Mouse (Mus musculus) kidney, embryonic 15.5 days (tissue): ENCODE measurements around the gene Cib2. TPM values are rescaled to one million over a fixed set of nuclear protein-coding genes. Genes with fewer than 3 reads are reported as not detected.

ENCODE experiments used
- ATAC-seq: fragments of 200-750 bp; cut with Nextera tagmentation; replicated peaks from 2 replicates; pipeline ENCODE4 v1.8.0; 2017; ENCODE audit warnings: moderate TSS enrichment; ENCODE audit not compliant: low FRiP score
- H3K27ac ChIP-seq: fragments of 300-500 bp; sonication (generic); 2 replicates; pipeline ENCODE4 v1.5.1; 2015; ENCODE audit warnings: mild to moderate bottlenecking, inconsistent platforms
- H3K27me3 ChIP-seq: fragments of 300-500 bp; sonication (generic); 2 replicates; pipeline ENCODE4 v1.6.1; 2015; ENCODE audit warnings: inconsistent platforms
- H3K36me3 ChIP-seq: fragments of 300-500 bp; sonication (generic); 2 replicates; pipeline ENCODE4 v1.6.1; 2015; ENCODE audit warnings: inconsistent platforms
- H3K4me1 ChIP-seq: fragments of 300-500 bp; sonication (generic); 2 replicates; pipeline ENCODE4 v1.6.1; 2015; ENCODE audit warnings: inconsistent platforms
- H3K4me2 ChIP-seq: fragments of 300-500 bp; sonication (generic); 2 replicates; pipeline ENCODE4 v1.6.1; 2015; ENCODE audit warnings: moderate library complexity, mild to moderate bottlenecking, inconsistent platforms
- H3K4me3 ChIP-seq: fragments of 300-500 bp; sonication (generic); replicated peaks from 2 replicates; pipeline ENCODE4 v1.5.1; 2015; ENCODE audit warnings: mild to moderate bottlenecking, inconsistent platforms
- H3K9ac ChIP-seq: fragments of 300-500 bp; sonication (generic); 2 replicates; pipeline ENCODE4 v1.6.1; 2015; ENCODE audit warnings: mild to moderate bottlenecking, inconsistent platforms
- H3K9me3 ChIP-seq: fragments of 300-500 bp; sonication (generic); replicated peaks from 2 replicates; pipeline ENCODE4 v1.6.1; 2016; ENCODE audit warnings: inconsistent platforms
- WGBS: fragments of 180-500 bp; shearing (Covaris S2); methylation state at CpG from one replicate; pipeline ENCODE4 v1.1.7; 2015; ENCODE audit warnings: mixed read lengths; 5-methylcytosine and 5-hydroxymethylcytosine counted together
- polyA plus RNA-seq: library from polyadenylated mRNA; unstranded; fragments of >200 nt; fragmentation: Nextera tagmentation; extraction: Ambion mirVana; gene quantifications from 2 replicates; pipeline ENCODE4 v1.2.1, GENCODE M21; 2015

Gene Cib2
- polyA plus RNA-seq, 1 experiment from 2014 or later: 15.9 TPM

DNA sequence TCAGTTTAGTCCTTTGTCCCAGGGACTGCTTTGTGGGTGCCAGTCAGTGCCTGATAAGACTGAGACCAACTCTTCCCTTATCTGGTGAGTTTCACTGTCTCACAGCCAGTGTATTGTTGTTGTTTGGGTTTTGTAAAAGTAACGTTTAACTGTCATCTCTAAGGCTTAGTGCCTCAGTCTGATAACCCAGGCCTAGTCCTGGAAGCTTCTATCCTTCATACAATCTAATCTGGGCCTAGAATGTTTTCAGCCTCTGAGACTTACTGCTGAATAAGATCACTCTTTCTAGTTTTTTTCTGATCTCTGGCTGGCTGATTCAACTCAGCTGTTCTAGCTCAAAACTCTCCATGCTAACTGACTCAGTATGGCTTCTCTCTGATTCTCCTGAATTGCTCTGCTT lies 23.7 kb upstream of the Cib2 start:
- WGBS: 75% methylated on average over 1 of the region's 1 CpGs
- ATAC-seq: no peak
- Histone ChIP-seq H3K4me1 (peaks cover 21% of the 10 kb centered on the region), H3K9ac (no peak overlapping the region), H3K27me3 (no peaks in the 10 kb centered on the region), H3K4me3 (no peak overlapping the region), H3K4me2 (no peak overlapping the region), H3K27ac (no peak overlapping the region), H3K9me3 (no peaks in the 10 kb centered on the region), H3K36me3 (no peaks in the 10 kb centered on the region)

DNA sequence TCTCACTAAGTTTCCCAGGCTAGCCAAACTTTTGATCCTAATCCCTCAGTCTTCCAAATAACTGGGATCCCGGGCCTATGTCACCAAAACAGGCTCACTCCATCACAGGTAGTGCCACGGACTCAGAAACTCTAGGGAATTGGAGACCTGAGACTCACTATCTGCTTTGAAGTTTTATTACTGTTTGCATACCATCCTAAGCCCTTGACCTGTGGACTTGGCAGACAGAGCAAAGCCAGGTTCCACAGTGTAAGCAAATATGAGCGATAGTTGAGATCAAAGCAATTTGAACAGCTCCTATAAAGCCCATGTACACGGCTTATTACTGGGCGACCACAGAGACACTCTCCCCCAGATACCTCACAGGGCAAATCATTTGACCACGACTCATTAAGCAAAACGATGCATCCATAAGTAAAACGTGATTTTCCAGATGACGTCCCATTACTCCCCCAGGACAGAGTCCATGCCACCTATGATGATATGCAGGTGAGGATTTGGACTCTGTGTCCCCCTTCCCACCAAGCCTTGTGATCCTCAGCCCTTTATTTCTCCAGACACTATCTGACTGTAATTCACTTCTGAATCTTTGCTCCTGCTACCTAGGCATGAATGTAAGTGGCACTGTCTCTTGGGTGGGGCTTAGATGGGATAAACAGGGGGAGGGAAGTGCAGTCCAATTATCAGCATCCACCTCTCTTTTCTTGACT lies 11.3 kb upstream of the Cib2 start:
- H3K27me3 ChIP-seq: no peaks in the 10 kb centered on the region
- H3K4me3 ChIP-seq: no peak overlapping the region
- ATAC-seq: no peak
- WGBS: 57% methylated on average over 9 of the region's 9 CpGs
- H3K9me3 ChIP-seq: no peaks in the 10 kb centered on the region
- no peak overlapping the region for H3K9ac ChIP-seq
- H3K4me2 ChIP-seq: no peak overlapping the region
- H3K4me1 ChIP-seq: 0 out of 2 replicates have a peak, but pooled peaks cover 2% of the 10 kb centered on the region
- no peaks in the 10 kb centered on the region for H3K36me3 ChIP-seq
- H3K27ac ChIP-seq: no peak overlapping the region

DNA sequence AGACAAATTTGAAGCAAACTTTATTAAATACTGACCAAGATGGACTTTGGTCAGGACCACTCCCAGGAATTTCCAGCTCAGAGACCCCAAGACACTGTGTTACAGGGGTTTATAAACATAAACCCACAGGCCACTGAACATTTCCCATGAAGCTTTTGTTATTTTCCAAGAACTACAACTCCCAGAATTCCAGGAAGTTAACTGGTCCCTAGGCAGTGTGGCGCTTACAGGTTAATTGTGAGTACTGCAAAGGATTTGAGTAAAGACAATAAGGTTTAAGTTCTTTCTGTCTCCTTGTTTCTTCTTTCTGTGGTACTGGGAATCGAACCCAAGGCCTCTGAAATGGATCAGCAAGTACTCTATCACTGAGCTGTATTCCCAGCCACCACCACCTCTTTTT lies 8.7 kb upstream of the Cib2 start:
- H3K4me3 ChIP-seq: no peak overlapping the region
- no peak overlapping the region for H3K27ac ChIP-seq
- ATAC-seq: no peak
- no peaks in the 10 kb centered on the region for H3K27me3 ChIP-seq
- H3K9me3 ChIP-seq: no peaks in the 10 kb centered on the region
- no peaks in the 10 kb centered on the region for H3K36me3 ChIP-seq
- peaks cover 5% of the 10 kb centered on the region; the same call in 1 of the 2 replicates for H3K4me1 ChIP-seq
- H3K4me2 ChIP-seq: no peak overlapping the region
- H3K9ac ChIP-seq: no peak overlapping the region
- WGBS: 41% methylated on average over 2 of the region's 2 CpGs

- no peak overlapping the region for H3K4me2 ChIP-seq
- H3K4me1 ChIP-seq: peaks cover 5% of the 10 kb centered on the region; the same call in 1 of the 2 replicates
- no peak overlapping the region for H3K4me3 ChIP-seq
- ATAC-seq: no peak; the same call in 1 of the 2 replicates
- no peak overlapping the region for H3K9ac ChIP-seq
- H3K27ac ChIP-seq: peak overlapping the region; percentile 58
- no peaks in the 10 kb centered on the region for H3K27me3 ChIP-seq
- WGBS: 50% methylated on average over 4 of the region's 4 CpGs
- H3K9me3 ChIP-seq: no peaks in the 10 kb centered on the region
- H3K36me3 ChIP-seq: no peaks in the 10 kb centered on the region
Measured at GRCm38 (mm10) chr9:54566958-54567357, 6.9 kb upstream of the Cib2 start.

- peaks cover 18% of the 10 kb centered on the region for H3K4me1 ChIP-seq
- H3K4me2 ChIP-seq: no peak overlapping the region
- H3K9me3 ChIP-seq: no peaks in the 10 kb centered on the region
- H3K4me3 ChIP-seq: no peak overlapping the region
- 88% methylated on average over 8 of the region's 8 CpGs for WGBS
- H3K36me3 ChIP-seq: no peaks in the 10 kb centered on the region
- no peak for ATAC-seq
- H3K27me3 ChIP-seq: 0 out of 2 replicates have a peak, but pooled peaks cover 4% of the 10 kb centered on the region
- no peak overlapping the region for H3K27ac ChIP-seq
- H3K9ac ChIP-seq: no peak overlapping the region
Measured at GRCm38 (mm10) chr9:54560831-54561601, 998 bp upstream of the Cib2 start.

DNA sequence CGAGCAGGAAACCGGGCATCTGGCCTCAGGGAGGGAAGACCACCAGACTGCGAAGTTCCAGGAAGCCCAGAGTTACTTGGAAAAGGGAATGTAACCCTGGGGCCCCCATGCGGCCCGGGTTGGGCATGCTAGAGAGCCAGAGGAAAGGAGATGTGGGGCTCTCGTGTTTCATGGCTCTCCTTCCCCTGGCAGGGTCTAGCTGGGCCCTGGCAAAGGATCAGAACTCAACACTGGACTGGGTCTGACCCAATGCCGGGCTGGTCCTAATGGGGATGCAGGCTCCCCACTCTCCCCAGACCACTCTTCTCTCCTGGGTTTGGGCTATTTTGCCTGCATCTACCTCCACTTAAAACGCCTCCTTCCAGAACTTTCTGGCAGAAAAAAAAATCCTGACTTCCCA lies 1.3 kb downstream of the Cib2 start:
- H3K4me3 ChIP-seq: no peak overlapping the region
- H3K9me3 ChIP-seq: no peaks in the 10 kb centered on the region
- H3K27me3 ChIP-seq: 0 out of 2 replicates have a peak, but pooled peaks cover 4% of the 10 kb centered on the region
- peaks cover 15% of the 10 kb centered on the region for H3K4me1 ChIP-seq
- no peaks in the 10 kb centered on the region for H3K36me3 ChIP-seq
- H3K9ac ChIP-seq: no peak overlapping the region
- H3K27ac ChIP-seq: no peak overlapping the region
- ATAC-seq: no peak
- no peak overlapping the region for H3K4me2 ChIP-seq
- 69% methylated on average over 8 of the region's 8 CpGs for WGBS

DNA sequence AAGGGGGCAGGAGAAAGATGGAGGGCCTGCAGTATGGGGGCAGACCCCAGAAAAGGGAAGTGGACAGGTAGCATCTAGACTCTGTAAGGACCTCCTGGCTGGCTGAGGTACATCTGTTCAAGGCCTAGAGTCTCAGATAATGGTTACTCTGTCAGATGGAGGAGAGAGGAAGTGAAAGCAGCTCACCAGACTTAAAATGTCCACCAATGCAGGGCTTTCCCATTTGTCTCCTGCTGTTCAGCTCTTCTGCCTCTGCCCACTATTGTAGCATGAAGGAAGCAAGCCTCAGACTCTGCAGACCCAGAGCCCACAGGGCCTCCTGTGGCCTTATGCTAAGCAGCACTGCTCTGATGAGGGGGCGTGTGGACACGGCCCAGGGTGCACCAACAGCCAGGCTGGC lies 5.0 kb downstream of the Cib2 start:
- Histone ChIP-seq H3K36me3 (no peaks in the 10 kb centered on the region), H3K4me2 (no peak overlapping the region), H3K27ac (no peak overlapping the region), H3K9me3 (no peaks in the 10 kb centered on the region), H3K9ac (no peak overlapping the region), H3K4me3 (no peak overlapping the region), H3K27me3 (0 out of 2 replicates have a peak, but pooled peaks cover 4% of the 10 kb centered on the region), H3K4me1 (peaks cover 12% of the 10 kb centered on the region)
- no peak for ATAC-seq
- WGBS: 62% methylated on average over 2 of the region's 2 CpGs

- Histone ChIP-seq H3K9me3 (no peaks in the 10 kb centered on the region), H3K27ac (no peak overlapping the region), H3K4me1 (no peaks in the 10 kb centered on the region), H3K9ac (no peak overlapping the region), H3K27me3 (no peaks in the 10 kb centered on the region), H3K4me2 (no peak overlapping the region), H3K4me3 (no peak overlapping the region), H3K36me3 (no peaks in the 10 kb centered on the region)
- peak; percentile 61; the same call in 1 of the 2 replicates for ATAC-seq
- 28% methylated on average over 5 of the region's 5 CpGs for WGBS
Measured at GRCm38 (mm10) chr9:54552409-54552808, 7.6 kb downstream of the Cib2 start.

GRCm38 (mm10) chr9:54549433-54549832 lies 10.6 kb downstream of the Cib2 start:
- WGBS: 88% methylated on average over 6 of the region's 6 CpGs
- no peak for ATAC-seq

DNA sequence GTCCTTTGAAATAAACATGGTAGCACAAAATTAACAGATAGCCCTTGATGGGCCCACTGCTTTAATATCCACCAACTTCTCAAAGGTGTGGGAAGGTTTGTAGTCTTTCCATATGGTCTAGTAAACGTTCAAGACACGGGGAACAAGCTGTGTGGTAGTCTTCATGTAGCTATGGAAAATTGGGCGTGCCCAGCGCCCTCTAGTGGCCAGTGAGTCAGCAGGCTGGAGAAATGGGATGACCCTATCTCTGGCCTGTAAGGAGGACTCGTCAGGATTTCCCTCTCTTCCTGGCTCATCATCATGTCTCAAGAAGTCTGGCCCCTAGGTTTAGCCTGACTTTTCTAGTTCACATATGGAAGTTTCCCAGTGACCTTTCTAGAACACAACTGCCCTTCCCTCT lies 12.5 kb downstream of the Cib2 start:
- Histone ChIP-seq H3K36me3 (no peaks in the 10 kb centered on the region), H3K9ac (no peak overlapping the region), H3K9me3 (no peaks in the 10 kb centered on the region), H3K4me2 (no peak overlapping the region), H3K4me3 (no peak overlapping the region), H3K27ac (no peak overlapping the region), H3K27me3 (no peaks in the 10 kb centered on the region), H3K4me1 (no peaks in the 10 kb centered on the region)
- ATAC-seq: no peak
- WGBS: 25% methylated on average over 5 of the region's 5 CpGs

More at GRCm38 (mm10) chr9:54549433-54549832, 10.6 kb downstream of the Cib2 start:
- Histone ChIP-seq H3K27ac (no peak overlapping the region), H3K36me3 (no peaks in the 10 kb centered on the region), H3K9ac (no peak overlapping the region), H3K4me2 (no peak overlapping the region), H3K4me3 (no peak overlapping the region), H3K27me3 (no peaks in the 10 kb centered on the region), H3K4me1 (no peaks in the 10 kb centered on the region), H3K9me3 (no peaks in the 10 kb centered on the region)

DNA sequence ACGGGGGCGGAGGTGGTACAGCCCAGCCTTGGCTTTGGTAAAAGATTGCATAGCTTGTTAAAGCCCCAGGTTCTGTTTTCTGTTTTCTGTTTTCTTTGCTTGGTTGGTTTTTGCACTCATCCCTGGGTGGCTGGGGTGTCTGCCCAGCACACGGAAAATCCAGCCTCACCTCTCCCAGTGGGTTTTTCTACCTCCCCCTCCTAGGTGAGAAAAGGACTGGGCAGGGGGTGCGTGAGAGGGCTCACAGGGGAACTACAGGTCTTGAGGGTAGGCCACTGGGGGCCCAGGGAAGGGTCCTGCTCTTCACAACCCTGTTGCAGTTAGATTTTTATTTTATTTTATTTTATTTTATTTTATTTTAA lies 15.1 kb downstream of the Cib2 start:
- H3K4me3 ChIP-seq: no peak overlapping the region
- H3K9me3 ChIP-seq: no peaks in the 10 kb centered on the region
- no peaks in the 10 kb centered on the region for H3K4me1 ChIP-seq
- no peak overlapping the region for H3K4me2 ChIP-seq
- H3K27ac ChIP-seq: no peak overlapping the region
- no peak overlapping the region for H3K9ac ChIP-seq
- WGBS: 83% methylated on average over 4 of the region's 4 CpGs
- H3K27me3 ChIP-seq: no peaks in the 10 kb centered on the region
- no peaks in the 10 kb centered on the region for H3K36me3 ChIP-seq
- ATAC-seq: no peak

GRCm38 (mm10) chr9:54544212-54544953 lies 15.6 kb downstream of the Cib2 start:
- no peaks in the 10 kb centered on the region for H3K36me3 ChIP-seq
- H3K4me2 ChIP-seq: no peak overlapping the region
- H3K27me3 ChIP-seq: no peaks in the 10 kb centered on the region
- H3K4me1 ChIP-seq: no peaks in the 10 kb centered on the region
- H3K9me3 ChIP-seq: no peaks in the 10 kb centered on the region
- H3K27ac ChIP-seq: no peak overlapping the region
- no peak overlapping the region for H3K4me3 ChIP-seq
- no peak overlapping the region for H3K9ac ChIP-seq
- WGBS: 68% methylated on average over 9 of the region's 9 CpGs
- no peak for ATAC-seq
